Mouse (Mus musculus) CH12F3 (cell line): ENCODE data around the gene Trip6.

Experiments used
- in situ Hi-C: fragments of 300-500 bp; cut with MboI; formaldehyde crosslinking; loops from 2 replicates; pipeline ENCODE4 v1.14.3; 2020; ENCODE audit warnings: low sequenced_read_pairs

The Trip6 gene

DNA sequence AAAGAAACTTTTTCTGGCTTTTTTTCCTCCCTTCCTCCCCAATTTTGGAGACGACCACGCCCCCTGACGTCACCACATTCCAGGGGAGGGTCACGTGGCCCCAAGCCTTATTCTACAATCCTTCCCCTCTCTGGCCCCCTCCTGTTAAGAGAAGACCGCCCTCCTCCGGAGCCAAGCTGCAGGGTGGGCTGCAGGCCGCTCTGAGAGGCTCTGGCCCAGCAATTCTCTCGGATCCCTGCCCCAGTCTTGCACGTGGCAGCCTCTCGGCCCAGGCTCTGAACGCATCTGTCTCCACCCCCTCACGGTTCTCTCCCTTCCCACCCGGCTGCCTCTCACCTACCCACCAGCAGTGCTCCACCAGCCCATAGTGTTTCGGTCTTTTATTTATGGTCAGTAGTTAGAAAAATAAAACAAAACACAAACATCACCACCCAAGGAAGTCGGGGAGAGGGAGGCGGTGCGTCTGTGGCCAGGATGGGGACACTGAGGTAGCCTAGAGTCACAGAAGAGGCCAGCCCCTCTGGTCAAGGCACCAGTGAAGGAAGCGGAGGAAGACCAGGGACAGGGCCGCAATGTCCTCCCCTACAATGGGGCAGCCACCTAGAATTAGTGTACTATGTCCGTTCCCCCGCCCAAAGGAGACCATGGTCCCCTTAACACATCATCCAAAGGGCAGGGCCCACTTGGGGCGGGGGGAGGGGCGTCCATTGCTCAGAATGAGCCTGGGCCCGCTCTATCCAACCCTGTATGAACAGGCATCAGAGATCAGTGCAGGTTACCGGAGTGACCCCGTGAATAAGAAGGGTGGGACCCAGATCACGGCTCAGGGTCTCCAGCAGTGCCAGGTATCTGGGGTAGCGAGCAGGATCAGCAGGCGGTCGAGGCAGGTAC lies at the start of gene Trip6:
Gene Trip6, minus strand, starts transcription at position 212 of the 891 bp plus-strand sequence.
- in situ Hi-C loops, result no loop called here

DNA sequence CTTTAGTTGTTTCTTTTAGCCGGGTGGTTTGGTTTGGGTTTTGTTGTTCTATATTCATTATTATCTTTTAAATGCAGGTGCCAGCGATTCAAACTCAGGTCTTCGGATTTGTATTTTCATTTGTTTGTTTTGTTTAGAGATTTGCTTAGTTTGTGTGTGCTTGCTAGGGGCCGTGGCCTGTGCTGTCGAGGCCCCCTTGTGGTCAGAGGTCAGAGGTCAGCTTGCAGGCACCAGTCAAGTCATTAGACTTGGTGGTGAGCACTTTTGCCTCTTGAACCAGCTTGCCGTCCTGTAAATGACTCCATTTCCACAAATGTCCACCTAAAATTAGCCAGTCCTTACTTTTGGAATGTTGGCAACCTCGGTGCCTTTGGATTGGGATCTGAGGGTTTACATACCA lies 44.2 kb upstream of the Trip6 start:
- in situ Hi-C loops, result no loop called here

DNA sequence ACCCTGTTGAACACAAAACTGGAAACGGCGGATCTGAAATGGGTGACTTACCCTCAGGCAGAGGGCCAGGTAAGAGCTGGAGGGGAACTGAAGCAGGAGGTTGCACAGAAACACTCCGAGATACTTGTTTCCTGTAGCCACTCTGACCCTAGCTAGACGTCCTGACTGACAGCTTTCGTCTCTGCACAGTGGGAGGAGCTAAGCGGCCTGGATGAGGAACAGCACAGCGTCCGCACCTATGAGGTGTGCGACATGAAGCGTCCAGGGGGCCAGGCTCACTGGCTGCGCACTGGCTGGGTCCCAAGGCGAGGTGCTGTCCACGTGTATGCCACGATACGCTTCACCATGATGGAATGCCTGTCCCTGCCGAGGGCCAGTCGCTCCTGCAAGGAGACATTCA lies 39.9 kb upstream of the Trip6 start:
- in situ Hi-C loops, result no loop called here

DNA sequence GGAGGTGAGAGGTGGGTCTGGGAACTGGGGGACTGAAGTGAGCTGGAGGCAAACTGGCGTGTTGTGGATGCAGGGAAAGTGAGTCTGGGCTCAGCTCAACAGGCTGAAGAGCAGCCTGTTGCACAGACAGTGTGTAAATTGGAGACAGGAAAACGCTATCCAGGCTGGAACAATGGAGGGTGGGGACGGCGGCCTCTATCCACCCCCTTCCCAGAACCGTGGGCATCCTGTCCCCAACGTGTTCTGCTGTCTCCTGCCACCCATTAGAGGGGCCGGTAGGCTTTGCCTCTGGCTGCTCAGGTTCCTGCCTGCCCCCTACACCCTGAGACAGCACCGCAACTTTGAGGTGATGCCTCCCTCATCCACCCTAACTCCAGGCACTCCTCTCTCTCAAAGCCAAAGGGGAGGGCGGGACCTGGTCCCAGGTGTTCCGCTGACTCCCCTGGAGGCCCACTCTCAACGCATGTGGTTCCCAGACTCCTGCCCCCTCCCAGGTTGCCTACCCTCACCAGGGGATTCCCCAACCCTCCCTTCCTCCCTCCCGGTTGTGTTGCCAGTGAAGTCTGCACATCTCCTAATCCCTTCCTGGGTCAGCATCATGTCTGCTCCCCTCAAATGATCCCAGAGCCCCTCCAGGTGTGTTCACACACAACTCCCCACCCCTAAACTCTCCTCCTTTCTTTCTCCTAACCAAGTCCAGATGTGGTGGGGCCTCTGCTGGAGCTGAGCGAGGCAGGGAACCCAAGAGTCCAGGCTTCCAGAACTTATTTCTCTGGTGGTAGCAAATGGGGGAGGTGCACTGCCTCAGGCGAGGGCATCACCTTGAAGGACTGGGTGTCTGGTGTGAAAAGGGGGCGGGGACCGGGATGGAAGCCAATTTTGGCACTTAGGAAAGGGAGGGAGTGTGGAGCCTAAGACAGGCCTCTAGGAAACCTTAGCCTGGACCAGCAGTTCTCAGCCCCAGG lies 38.1 kb upstream of the Trip6 start:
- in situ Hi-C loops, result no loop called here

DNA sequence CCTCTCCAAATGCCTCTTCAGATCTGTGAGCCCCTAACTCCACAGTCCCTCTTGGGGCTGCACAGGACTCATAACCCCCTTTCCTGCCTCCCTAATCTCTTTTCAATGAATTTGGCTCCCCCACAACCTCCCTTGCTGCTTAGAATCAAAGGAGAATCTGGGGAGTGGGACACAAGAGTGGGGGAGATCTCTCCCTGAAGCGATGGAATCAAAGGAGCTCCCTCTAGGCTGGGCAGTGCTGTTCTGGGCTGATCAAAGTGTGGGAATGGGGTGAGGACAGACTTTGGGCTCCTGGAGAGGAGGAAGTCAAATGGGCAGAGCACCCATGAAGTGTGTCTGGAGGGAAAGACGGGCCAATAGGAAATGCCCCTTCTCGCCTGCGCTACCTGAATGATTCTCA lies 37.2 kb upstream of the Trip6 start:
- in situ Hi-C loops, result no loop called here

DNA sequence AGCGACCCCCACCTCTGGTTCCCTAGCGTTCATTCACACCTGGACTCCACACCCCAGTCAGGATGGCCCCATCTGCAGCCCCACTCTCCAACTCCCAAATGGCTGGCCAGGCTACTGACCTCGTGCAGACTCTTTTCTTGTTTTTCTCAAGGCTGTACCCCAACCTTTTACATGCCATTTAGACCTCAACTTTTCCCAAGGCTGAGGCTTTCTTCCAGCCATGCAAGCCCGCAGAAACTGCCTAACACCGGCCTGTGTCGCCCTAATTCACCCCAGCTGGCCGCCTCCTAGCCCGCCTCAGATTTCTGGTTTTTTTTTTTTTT lies 36.8 kb upstream of the Trip6 start:
- in situ Hi-C loops, result no loop called here

DNA sequence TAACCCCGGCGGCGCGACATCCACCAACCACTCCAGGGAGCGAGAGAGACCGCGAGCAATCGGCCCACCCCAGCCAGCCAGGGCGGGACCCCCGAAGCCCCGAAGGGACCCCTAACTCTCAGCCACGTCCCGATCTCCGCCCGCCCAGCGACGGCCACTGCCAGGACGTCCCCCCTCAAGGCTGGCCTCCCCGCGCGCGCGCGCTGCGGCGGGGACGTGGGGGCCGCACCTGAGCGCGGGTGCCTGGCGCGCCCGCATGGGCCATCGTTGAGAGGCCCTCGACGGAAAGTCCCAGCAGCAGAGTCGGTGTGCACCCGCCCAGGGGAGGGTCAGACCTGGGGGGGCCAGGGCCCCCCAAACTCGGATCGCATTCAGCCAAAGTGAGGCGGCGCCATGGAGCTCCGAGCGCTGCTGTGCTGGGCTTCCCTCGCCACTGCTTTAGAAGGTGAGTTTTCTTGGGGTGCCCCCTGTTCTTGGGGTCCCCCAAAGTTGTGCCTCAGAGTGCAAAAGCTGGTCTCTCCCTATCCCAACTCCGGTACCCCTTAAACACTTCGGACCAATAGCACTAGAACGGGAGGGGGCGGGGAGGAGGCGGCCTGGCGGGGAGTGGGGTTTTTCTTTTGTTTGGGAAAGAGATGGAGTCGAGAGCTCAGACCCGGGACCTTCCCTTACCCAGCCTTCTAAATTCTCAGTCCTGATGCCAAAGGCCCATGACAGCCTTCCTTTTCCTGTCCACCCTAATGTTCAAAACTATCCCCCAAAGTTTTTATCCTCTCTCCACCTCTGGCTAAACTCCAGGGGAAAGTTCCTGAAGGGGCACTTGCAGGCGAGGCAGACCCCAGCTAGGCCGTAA lies 36.2 kb upstream of the Trip6 start:
- in situ Hi-C loops, result no loop called here

DNA sequence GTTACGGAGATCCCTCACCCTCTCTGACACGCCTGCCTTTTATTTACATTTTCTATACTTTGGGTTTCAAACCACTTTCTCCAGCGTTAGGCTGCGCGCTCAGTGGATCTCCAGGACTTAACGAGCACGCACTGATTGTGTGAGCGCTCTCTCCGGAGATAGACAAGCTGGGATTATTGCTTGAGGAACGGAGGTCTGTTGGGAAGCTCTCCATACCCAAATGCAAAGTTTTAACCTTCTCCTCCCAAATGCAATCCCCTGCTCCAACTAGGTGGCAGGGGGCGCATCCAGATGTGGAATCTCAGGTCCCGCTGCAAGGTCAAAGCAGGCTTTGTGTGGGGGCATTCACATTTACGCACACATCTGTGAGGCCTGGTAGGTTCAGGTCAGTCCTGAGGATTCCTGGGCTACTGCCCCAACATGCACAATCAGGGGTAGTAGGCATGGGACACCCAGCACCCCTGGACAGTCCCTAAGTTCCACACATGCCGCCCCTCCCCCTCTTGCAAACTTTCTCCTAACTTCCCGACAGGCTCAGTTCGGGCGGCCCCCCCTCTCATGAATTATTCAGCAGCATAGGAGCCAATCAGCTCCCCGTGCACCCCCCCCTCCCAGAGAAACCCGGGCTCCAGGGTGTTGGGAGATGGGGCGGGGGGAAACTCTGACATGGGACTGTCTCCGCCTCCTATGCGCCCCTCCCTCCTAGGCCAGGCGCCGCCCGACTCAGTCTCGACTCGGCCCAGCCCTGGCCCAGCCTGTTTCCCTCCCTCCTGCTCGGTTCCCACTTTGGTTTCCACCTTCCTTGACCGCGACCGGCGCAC lies 35.4 kb upstream of the Trip6 start, which contains the start of gene Ephb4:
Gene Ephb4, plus strand, starts transcription at position 726 of the 821 bp plus-strand sequence.
- in situ Hi-C loops, result no loop called here

DNA sequence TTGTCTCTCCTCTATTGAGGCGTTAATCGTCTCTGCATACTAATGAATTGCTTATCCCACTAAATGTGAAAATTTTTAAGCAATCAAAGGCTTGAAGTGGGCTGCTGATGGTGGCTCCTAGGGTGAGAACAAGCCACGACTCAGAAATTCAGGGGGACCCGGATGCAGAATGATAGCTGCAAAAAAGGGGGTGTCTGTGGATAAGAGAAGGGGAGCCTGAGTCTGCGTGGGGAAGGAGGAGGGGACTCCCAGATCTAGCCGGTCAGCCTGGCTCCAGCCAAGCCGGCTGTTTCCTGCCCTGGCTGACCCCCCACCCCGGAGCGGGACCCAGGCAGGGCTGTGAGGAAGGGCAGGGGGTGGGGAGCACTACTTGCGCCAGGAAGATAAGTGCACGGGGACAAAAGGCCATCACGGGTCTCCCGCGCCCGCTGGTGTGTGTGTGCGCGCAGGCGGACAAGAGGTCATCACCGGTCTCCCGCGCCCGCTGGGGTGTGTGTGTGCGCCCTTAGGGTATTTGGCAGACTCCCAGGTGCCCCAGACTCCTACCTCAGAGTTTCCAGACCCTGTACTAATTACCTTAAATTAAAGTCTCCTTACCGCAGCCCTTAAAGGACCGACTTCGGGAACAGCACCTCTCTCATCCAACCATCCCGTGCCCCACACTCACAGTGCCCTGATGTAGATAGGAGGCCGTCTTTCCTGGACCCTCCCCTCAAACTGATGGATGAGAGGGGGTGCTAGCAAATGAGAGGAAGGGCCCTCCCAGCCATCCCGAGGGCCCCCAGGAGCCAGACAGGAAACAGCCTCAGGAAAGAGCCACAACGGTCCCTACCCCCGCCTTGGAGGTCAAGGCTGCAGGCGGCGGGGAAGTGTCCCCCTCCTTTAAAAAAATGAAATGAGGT lies 34.5 kb upstream of the Trip6 start:
- in situ Hi-C loops, result no loop called here

DNA sequence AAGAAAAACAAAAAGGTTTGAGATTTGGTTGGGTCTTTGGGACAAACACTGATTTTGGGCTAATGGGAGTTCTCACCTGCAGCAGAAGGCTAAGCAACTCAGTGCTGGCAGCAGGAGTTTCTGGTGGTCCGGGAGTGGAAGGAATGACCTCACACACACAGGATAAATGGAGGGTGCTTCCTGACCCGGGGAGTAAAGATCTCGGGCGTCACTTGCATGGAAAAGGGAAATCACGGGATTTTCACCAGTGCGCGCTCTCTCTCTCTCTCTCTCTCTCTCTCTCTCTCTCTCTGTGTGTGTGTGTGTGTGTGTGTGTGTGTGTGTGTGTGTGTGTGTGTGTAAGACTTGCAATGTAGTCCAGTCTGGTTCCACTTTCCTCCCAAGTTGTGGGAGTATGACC lies 33.7 kb upstream of the Trip6 start:
- in situ Hi-C loops, result no loop called here

DNA sequence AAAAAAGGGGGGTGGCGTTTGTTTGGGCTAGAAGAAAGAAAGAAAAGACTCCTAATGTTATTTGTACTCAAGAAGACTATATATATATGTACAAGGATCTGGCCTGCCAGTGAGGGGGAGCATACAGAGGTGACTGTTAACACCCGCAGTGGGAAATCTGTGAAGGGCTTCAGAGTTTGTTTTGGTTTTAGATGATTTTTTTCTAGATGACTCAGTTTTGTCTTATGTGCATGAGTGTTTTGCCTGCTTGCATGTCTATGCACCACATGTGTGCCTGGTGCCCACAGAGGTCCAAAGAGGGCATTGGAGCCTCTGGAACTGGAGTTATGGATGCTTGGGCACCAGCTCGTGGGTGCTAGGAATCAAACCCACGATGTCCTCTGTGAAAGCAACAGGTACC lies 32.8 kb upstream of the Trip6 start:
- in situ Hi-C loops, result no loop called here

DNA sequence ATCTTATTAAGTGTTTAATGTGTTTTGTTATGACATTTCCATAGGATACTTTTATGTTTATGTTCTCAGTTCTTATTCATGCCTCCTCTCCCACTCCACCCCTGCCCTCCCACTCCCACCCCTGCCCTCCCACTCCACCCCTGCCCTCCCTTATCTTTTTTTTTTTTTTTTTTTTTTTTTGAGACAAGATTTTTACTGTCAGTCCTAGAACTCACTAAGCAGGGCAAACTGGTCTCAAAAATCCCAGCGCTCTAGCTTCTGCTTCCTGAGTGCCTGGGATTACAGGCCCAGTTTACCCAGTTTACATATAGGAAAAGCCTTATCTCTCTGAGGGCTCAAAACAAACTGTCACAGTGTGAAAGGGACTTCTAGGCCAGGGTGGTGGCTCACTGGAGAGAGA lies 32.2 kb upstream of the Trip6 start:
- in situ Hi-C loops, result no loop called here

DNA sequence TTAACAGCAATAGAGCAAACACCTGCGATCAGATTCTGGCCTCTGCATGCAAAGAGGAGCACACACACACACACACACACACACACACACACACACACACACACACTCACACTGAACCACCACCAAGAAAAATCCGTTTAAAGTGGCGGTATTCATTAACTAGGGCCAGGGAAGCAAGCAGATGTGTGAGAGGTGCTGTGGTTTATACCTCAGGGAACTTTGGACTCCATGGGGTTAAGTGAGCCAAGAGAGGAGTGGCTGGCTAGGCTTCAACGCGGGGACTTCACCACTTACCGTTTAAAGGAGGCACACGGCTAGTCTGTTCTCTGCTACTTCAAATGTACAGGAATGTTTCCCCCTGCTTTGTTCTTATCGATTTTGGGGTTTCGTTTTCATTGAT lies 31.6 kb upstream of the Trip6 start:
- in situ Hi-C loops, result no loop called here

DNA sequence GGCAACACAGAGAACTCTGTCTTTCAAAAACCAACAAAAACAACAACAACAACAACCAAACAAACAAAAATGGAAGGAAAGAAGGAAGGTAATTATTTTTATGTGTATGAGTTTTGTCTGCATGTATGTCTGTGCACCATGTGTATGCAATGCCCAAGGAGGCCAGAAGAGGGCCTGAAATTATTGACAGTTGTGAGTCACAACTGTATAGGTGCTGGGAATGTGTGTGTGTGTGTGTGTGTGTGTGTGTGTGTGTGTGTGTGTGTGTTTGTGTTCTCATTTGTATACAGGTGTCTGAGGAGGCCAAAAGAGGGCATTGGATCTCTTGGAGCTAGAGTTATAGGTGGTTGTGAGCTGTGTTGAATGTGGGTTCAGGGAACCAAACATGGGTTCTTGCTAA lies 29.7 kb upstream of the Trip6 start:
- in situ Hi-C loops, result no loop called here

DNA sequence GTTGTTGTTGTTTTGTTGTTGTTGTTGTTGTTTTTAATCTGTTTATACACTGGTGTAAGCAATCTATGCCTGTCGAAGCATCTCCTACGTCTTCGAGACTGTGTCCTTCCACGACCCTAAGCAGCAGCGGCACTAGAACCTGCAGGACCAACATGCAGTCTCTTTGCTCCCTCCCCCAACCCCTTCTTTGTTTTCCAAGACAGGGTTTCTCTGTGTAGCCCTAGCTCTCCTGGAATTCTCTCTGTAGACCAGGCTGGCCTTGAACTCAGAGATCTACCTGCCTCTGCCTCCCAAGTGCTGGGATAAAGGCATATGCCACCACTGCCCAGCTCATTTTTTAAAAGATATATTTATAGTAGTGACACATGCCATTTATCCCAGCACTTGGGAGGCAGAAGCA lies 29.2 kb upstream of the Trip6 start:
- in situ Hi-C loops, result no loop called here

DNA sequence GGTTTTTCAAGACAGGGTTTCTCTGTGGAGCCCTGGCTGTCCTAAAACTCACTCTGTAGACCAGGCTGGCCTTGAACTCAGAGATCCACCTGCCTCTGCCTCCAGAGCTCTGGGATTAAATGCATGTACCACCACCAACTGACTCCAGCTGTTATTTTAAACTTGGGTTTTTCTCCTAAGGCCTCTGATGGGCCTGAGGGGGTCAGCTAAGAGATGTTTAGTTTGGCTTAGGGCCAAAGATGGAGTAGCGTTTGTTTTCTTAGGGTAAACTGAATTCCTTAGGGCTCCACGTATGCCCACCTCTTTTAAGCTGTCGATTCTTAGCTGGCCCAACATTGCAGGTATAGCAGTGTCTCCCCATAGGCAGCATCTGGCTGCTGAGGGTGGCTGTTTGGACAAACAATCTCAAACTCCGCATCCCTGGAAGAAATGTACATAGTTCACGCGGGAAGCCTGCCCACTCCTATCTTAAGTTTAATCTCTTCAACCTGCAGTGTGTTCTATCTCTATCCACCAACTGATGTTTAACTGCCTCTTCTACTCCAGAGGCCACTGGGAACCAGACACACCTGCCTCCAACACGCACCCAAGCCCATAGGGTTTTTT lies 28.3 kb upstream of the Trip6 start:
- in situ Hi-C loops, result no loop called here

DNA sequence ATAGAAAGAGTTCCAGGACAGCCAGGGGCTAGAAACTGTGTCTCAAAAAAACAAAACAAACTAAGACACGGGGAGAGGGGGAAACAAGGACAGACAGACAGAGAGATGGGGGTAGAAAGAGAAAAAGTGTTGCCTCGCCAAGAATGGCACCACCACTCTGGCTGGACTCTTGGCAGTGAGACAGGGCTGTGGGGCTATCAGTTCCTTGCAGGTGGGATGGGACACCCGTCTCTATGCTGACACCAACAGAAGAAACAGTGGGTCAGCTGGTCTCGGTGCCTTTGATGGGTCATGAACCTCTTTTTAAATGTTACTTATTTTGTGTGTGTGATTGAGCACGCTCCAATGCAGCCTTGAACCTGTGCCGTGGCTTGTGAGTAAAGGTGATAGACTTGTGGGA lies 26.0 kb upstream of the Trip6 start:
- in situ Hi-C loops, result no loop called here

DNA sequence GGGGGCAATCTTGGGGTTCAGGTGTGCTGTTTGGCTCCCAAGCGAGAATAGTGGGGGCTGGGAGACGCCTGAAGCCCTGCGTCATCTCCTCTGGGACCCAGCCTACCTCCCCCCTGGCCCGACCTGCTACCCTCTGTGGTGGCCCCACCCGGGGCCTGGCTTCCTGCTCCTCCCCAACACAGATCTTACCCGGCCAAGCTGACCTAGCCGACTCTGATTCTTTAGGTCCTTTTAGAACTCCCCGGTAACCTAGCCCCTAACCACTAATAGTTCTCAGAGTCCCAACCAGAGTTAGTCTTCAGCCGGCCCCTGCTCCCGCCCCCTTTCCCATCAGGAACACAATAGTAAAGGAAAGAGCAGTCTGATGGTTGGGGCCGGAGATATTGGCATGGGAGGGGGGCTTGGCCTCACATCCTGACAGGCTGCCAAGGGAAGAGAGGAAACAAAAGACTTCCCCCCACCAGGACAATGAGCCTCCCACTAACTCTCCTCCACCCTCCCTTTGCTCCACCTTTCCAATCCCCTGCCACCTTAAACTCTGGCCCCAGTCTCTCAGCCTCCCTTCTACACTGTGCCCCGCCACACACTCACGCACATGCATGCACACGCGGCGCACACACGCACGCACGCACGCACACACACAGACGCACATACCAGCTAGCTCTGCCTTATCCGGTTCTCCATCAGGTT lies 25.2 kb upstream of the Trip6 start:
- in situ Hi-C loops, result no loop called here
